Mouse (Mus musculus) T-helper 1 cell (primary cell): ENCODE results near the gene Tcl1b4.

Experiments used
- in situ Hi-C: fragments of 300-600 bp; cut with MboI, MseI; formaldehyde crosslinking; loops from one replicate; pipeline ENCODE4 v1.15.1; 2025; ENCODE audit warnings: high pct_unique_total_duplicates

Tcl1b4 gene

DNA sequence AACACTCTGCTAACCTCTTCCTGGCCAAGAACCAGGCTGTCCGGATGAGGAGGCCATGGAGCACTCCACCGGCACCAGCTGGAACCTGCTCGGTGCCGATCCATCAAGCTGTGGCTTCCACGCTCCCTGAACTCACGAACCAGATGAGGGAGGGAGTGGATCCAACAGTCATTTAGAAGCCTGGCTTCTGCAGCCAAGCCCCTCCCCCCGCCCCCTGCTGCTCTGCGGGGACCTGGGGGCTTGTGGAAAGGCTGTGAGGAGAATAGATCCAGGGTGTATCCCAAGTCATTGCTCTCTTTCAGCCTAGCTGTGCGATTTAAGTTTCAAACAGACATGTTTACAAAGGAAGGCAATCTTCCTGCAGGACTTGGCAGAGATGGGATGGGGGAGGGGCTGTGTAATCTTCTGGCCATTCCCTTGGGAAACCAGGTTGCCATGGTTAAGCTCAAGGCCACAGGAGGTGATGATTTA, 47.0 kb downstream of the Tcl1b4 start:
- in situ Hi-C loops, result no loop called here

- in situ Hi-C loops, result no loop called here
Observed at GRCm38 (mm10) chr12:105253796-105254195, 52.0 kb downstream of the Tcl1b4 start.
